Mouse (Mus musculus) spleen, postnatal 10 days (tissue): Measurements from ENCODE around the gene Apom.

ENCODE experiments used
- DNase-seq, 2 experiments: peaks; one replicate each; pipeline ENCODE4 v3.0.0; 2021 to 2022; ENCODE audit warnings: low spot score in 2 of 2

Apom gene

GRCm38 (mm10) chr17:35158850-35159593 is 27.2 kb upstream of the Apom start:
- DNase-seq: no peak

- DNase-seq: no peak
Measured at GRCm38 (mm10) chr17:35157661-35158175, 25.9 kb upstream of the Apom start.

DNA sequence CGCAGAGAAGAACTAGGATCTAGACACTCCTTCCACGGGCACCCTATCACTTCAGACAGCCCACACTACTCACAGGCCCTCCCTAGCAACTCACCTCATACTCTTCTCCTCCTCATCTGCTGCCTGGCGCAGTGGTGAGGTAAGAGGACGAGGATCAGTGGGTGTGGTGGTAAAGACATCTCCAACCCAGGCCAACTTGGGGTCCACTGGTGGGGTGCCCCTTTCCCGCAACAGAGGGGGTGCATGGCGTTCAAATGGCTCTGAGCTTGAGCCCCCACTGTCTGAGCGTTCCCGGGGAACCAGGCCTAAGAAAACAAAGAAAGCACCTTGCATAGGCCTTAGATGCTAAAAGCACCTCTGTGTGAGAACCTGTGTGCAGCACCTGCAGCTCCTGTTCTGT is 25.4 kb upstream of the Apom start:
- no peak for DNase-seq

DNA sequence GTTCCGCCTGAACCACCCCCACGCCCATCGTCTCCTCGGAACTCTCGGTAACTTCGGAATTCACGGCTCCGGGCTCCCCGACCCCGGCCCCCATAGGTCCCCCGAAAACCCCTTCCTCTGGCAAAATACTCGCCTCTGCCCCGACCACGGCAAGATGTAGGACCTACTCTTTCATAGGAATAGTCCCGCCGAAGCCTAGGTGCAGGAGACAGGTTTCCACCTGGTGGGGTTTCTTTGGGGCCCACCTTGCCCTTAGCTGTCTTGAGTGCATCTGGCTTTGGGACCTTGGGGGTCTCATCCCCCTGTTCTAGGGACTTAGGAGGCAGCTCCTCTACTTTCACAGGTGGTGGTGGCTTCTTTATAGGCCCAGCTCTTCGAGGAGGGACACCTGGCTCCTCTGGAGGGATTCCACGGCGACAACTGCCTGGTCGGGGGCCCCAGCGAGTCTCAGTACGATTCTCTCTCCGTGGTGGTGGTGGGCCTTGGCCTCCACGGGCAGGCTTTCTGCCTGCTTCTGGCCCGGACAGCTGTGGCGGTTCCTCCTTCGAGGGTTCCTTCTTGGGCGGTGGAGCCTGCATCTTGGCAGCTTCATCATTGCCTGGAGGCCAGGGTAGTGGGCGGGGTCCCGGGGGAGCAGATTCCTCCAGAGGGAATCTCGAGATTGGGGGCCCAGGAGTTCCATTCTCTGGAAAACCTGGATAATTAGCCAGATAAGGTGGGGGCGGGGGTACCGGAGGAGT is 24.8 kb upstream of the Apom start:
- DNase-seq: no peak

- DNase-seq: no peak
Measured at GRCm38 (mm10) chr17:35155451-35155850, 23.6 kb upstream of the Apom start.

DNA sequence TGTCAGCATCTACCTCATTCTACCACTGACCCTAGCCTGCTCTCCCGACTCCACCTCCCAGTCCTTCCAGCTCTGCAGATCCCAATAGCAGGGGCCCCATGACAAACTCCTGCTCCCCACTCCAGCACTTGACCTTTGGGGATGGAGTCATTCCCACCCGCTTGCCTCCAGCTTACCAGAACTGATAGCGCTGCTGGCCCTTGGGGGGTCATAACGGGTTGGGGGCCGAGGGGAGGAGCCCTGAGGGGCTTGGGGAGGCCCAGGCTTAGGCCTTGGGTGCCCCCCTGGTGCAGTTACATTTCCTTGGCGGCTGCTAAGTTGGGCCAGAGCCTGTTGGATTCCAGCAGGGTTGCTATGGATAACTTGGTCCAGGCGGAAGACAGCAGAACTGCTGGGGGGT is 22.8 kb upstream of the Apom start:
- no peak for DNase-seq

- no peak for DNase-seq
Measured at GRCm38 (mm10) chr17:35153931-35154330, 22.1 kb upstream of the Apom start.

- no peak for DNase-seq
Measured at GRCm38 (mm10) chr17:35153077-35153476, 21.2 kb upstream of the Apom start.

- no peak for DNase-seq
Measured at GRCm38 (mm10) chr17:35152121-35152520, 20.3 kb upstream of the Apom start.

DNA sequence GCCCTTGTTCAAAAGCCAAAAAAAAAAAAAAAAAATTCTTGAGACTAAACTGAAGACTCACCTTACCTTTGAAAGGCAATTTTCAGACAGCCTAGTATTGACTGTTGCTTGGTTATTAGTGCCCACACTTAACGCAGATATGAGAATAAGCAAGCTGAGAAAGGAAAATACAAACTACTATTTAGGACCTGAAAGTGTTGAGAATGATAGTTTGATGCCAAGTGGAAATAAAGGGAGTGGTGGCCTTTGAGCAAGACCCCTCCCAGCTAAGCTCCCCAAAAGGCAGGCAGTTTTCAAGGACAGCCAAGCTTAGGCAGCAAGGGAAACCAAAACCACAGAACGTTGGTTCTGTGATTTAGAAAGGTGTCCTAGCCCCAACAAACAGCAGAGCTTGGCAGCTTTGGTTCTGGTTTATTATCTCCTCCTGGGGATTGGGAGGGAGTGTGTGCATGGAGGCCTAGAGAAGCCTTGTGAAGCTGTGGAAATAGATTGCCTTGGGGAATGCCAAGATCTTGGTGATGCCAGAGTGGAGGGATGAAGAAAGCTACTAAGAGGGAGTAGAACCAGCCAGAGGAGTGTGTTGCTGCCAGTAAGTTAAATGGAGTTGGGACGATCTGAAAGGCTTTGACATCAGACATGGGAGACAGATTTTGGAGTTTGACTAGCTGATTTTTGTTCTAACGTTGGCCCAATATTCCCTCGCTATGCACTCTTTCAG is 16.2 kb upstream of the Apom start:
- no peak for DNase-seq

- DNase-seq: no peak
Measured at GRCm38 (mm10) chr17:35147348-35147747, 15.5 kb upstream of the Apom start.

- no peak for DNase-seq
Measured at GRCm38 (mm10) chr17:35146139-35146538, 14.3 kb upstream of the Apom start.

- no peak for DNase-seq
Measured at GRCm38 (mm10) chr17:35141971-35142370, 10.1 kb upstream of the Apom start.

DNA sequence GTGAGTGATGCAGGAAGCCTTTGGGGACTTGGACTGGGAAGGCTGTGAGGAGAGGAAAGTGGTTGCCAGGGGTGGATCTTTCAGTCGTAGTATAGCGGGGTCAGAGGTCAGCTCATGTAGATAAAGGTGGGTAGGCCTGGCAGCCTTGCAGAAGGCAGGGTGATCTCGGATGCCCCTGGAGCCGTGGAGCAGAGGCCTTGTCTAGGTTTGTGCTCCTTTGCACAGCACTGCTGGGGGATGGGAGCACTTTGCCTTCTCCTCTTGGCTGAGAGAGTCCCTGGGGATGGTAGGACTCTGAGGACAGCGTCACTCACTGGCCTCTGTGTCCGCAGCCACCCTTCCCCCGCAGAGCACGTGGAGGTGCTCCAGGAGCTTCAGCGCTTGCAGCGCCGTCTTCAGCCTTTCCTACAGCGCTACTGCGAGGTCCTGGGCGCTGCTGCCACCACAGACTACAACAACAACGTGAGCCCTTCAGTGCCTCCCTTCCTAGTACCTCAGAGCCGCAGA is 8.7 kb upstream of the Apom start:
- no peak for DNase-seq

DNA sequence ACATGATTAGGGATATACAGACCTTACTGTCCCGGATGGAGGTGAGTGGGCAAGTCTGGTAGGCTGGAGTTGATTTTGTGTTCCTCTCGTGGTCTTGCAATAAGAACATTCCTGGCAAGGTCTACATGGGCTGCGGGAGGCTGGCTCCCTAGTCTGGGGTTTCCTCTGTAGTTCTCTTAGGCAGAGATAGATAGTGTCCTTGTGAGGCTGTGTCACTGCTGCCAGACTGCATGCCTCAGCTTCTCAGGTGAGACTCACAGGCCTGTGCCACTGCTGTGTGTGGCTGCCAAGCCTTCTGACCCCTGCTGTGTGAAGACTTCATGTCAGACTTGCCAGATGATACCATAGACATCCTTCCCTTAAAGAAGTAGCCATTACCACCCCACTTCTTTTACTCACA is 7.4 kb upstream of the Apom start:
- DNase-seq: no peak

DNA sequence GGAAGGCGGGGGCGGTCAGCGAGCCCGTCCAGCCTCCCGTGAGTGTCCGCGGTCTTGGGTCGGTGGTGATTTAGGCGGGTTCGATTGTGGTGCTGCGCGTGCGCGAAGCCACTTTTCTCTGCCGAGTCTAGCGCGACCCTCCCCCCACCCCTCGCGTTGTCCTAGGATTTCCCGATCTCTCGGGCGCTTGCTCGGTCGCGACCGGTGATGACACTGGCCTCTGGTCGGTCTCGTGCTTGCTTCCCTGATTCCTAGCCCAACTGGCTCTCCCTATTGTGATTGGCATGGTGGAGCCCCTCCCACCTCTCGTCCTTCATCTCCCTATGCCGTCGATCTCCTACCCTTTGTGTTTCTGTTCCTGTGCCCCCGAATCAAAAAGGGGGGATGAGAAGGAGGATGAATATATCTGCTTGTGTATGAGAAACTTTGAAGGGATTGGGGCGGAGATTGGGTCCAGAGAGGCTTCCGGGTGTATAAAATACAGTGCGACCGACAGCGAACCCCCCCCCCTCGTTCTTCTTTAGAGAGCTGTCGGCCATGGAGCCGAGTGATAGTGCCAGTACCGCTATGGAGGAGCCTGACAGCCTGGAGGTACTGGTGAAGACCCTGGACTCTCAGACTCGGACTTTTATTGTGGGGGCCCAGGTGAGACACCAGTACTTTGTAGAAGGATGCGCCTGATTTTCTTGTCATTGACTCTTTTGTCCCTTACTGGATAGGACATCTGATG is 3.9 kb upstream of the Apom start:
- DNase-seq: no peak

DNA sequence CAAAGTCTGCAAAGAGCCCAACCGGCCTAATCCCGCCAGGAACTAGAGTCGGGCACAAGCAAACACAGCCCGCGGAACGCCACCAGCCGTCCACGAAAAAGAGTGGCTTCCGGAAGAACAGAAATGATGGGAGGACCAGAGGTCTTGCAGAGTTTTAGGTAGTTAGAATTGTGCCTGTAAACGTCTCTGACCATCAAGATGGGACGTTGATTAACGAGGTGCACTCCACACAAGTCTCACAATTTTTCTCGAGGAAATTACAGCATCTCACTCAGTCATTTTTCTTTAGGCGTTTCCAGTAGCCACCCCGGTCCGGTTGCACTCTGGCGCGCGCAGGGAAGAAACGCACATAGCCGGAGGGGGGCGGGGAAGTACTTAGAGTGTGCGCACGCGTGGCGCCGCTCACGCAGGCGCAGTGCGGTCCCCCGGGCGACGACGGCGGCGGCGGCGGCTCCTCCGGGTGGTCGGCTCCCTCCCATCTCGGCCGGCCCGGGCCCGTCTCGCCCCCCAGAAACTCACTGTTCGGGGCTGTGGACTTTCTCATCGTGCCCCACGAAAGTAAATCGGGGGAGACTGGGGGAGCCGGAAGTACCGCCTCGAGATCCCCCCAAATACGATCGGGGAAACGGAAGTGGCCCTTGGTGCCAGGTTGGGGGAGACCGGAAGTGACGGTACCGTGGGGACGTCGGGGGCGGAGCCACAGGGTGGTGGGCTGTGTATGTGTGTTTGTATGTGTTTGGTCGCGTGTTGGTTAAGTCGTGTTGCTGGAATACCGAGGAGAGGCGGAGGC is 3.1 kb upstream of the Apom start, which contains the start of gene Bag6:
Gene Bag6 (plus strand): TSS at position 378 of the 790 bp plus-strand sequence.
- DNase-seq: peak; percentile 95 to 96

GRCm38 (mm10) chr17:35133517-35133916 is 1.7 kb upstream of the Apom start:
- no peak for DNase-seq

DNA sequence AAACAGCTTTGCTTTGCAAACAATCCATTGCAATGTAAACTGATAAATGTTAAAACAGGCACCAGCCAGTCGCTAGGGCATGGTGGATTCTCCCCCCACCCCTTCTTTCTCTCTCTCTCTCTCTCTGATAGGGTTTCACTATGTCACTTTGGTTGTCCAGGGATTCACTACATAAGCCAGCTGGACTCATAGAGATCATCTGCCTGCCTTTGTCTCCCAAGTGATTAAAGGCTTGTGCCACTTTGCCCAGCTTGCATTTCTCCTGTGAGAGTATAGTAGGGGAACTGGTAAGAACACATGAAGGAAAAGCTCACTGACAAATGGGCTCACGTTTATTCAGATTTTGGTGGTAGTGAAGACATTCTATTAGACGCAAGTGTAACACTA is 317 bp upstream of the Apom start:
- DNase-seq: no peak

GRCm38 (mm10) chr17:35131038-35131437 is 812 bp downstream of the Apom start:
- DNase-seq: no peak

- no peak for DNase-seq
Measured at GRCm38 (mm10) chr17:35128996-35129395, 2.9 kb downstream of the Apom start.
